Mouse (Mus musculus) G1E (cell line): ENCODE results near the gene Tasp1. TPM values are rescaled to one million over a fixed set of nuclear protein-coding genes. Genes with fewer than 3 reads are reported as not detected.

Experiments
- ATAC-seq: 2 replicates; pipeline ENCODE4 v1.8.0; 2016; ENCODE audit warnings: mild to moderate bottlenecking; ENCODE audit not compliant: insufficient number of reproducible peaks, poor library complexity, low FRiP score, severe bottlenecking; ENCODE audit errors: extremely low read depth
- DNase-seq: peaks from one replicate; pipeline ENCODE4 v3.0.0; 2012; ENCODE audit warnings: low spot score
- H3K27me3 ChIP-seq: 2 replicates; pipeline ENCODE4 v1.6.1; 2012; ENCODE audit warnings: mild to moderate bottlenecking, low read length, inconsistent platforms; ENCODE audit not compliant: insufficient read depth
- H3K36me3 ChIP-seq: replicated peaks from 2 replicates; pipeline ENCODE3; 2012; ENCODE audit warnings: mild to moderate bottlenecking, inconsistent platforms
- H3K4me1 ChIP-seq: 2 replicates; pipeline ENCODE4 v1.6.1; 2012; ENCODE audit warnings: low read depth, low read length, inconsistent platforms, mixed read lengths; ENCODE audit not compliant: insufficient read depth
- H3K4me3 ChIP-seq: 2 replicates; pipeline ENCODE4 v1.5.1; 2012; ENCODE audit warnings: low read depth, mild to moderate bottlenecking, inconsistent platforms, low read length, moderate library complexity, mixed read lengths
- H3K9me3 ChIP-seq: replicated peaks from 2 replicates; pipeline ENCODE4 v1.6.1; 2012; ENCODE audit warnings: inconsistent platforms
- CTCF ChIP-seq: IDR thresholded peaks from 2 replicates; pipeline ENCODE4 v1.5.1; 2012; ENCODE audit warnings: low read depth, low read length, inconsistent platforms, mixed read lengths
- GATA1 ChIP-seq: IDR thresholded peaks from 2 replicates; pipeline ENCODE4 v1.6.1; 2012; ENCODE audit warnings: borderline replicate concordance, low read length, inconsistent platforms, mixed read lengths
- GATA2 ChIP-seq: IDR thresholded peaks from 2 replicates; pipeline ENCODE4 v1.6.1; 2012; ENCODE audit warnings: low read depth, low read length, inconsistent platforms, borderline replicate concordance
- POLR2AphosphoS5 ChIP-seq: IDR thresholded peaks from 2 replicates; pipeline ENCODE4 v1.6.1; 2012; ENCODE audit warnings: low read depth, low read length, inconsistent platforms; ENCODE audit not compliant: insufficient replicate concordance
- TAL1 ChIP-seq: conservative IDR thresholded peaks from 2 replicates; pipeline ENCODE4 v1.6.1; 2012; ENCODE audit warnings: low read depth, low read length, inconsistent platforms, mixed read lengths
- polyA plus RNA-seq: library from polyadenylated mRNA; stranded (reverse); fragments of >175 nt; gene quantifications from 2 replicates; pipeline ENCODE4 v1.2.3, GENCODE M21; 2012
- total RNA-seq, 2 experiments: library from RNA; stranded (forward) in 1 of 2; stranded (reverse) in 1 of 2; fragments of 200-1000 nt in 1 of 2; fragments of >200 nt in 1 of 2; fragmentation: Nextera tagmentation in 1 of 2; gene quantifications; 2 replicates each; pipeline ENCODE4 v1.2.3; 2014 to 2017

The Tasp1 gene
- total and polyA plus RNA-seq, 3 experiments, result 1.8 to 50.8 (median 16.0) TPM

DNA sequence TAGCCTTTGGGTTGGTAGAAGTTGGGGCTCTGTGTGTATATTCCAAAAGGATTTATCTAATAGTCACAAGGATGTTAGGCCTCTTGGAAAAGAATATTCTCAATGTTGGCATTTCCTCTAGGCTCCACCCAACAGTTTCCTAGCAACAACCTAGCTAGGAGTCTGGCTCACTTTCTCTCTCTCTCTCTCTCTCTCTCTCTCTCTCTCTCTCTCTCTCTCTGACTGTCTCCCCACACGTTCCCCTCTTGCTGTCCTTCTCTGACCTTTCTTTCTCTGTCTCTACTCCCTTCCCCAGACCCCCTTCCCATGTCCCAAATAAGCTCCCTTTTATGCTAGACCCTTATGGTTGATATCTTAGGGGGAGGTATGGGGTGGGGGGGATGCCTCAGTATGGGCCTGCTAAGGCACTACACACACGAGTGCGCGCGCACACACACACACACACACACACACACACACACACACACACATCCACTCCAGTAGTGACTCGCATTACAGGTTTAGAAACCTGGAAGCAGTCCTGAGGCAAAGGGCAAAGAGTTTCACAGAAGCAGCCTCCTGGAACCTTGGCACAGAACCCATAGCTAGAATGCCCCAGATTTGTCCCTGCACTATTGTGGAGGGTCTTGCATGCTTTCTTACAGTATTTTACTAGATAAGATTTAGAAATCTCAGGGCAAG, 12.1 kb upstream of the Tasp1 start:
- no peak overlapping the region for H3K4me3 ChIP-seq
- TF ChIP-seq TAL1 (no peak), GATA2 (no peak), CTCF (no peak), GATA1 (no peak), POLR2AphosphoS5 (no peak)
- DNase-seq, result no peak
- no peaks in the 10 kb centered on the region for H3K36me3 ChIP-seq
- peaks cover 20% of the 10 kb centered on the region for H3K4me1 ChIP-seq
- no peaks in the 10 kb centered on the region for H3K27me3 ChIP-seq
- no peaks in the 10 kb centered on the region for H3K9me3 ChIP-seq
- ATAC-seq, result no peak

DNA sequence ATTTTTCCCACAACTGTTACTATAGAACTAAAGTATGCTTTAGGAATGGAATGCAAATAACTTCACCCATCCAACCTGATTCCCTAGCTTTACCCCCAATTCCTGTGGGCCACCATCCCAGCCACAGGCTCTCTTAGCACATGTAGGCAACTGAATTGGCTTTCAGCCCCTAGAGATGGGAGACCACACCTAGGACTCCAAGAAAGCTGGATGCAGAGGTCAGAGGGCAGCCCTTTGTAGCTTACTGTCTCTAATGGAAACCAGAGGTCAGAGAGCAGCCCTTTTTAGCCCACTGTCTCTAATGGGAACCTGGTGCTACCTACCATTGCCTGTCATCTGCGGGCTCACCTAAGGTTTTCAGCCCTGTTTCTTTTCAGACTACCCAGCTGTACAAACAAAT, 10.9 kb upstream of the Tasp1 start:
- no peaks in the 10 kb centered on the region for H3K36me3 ChIP-seq
- no peak for ATAC-seq
- H3K4me1 ChIP-seq, result peaks cover 19% of the 10 kb centered on the region
- no peaks in the 10 kb centered on the region for H3K27me3 ChIP-seq
- TF ChIP-seq CTCF (no peak), POLR2AphosphoS5 (no peak), TAL1 (no peak), GATA2 (no peak), GATA1 (no peak)
- no peaks in the 10 kb centered on the region for H3K9me3 ChIP-seq
- H3K4me3 ChIP-seq, result no peak overlapping the region
- no peak for DNase-seq

DNA sequence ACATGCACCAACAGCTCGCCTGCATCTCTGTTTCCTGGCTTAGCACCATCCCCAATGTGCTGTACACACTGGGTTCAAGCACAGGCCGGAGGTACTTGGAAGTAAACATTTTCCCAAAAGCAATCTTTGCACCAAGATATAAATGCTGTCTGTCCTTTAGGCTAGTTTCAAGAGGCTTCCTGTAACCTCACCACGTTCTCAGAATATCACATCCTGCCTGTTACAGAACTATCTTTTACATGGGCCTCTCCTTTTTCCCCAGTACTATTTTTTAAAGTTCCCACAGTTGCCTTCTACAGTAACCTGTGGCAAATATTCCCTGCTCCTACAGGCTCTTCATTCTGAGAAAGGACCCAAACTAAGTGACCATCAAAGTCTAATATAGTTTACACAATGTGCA, 8.5 kb upstream of the Tasp1 start:
- no peak for ATAC-seq

DNA sequence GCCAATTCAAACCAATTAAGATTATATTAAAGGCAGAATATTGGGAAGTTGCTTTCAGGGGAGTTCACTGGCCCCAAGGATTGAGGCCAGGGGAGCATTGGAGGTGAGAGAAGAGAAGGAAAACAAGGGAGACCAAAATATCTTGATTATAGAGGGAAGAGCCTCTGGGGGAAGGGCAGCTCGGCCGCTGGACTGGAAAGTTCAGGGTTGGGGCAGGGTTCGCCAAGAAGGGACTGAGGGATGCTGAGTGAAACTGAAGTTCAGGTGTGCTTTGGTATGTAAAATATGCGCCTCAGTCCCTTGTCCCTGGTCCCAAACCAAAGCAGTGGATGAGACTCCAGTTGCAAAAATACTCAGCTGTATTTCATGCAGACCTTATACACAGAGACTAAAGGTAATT, 911 bp upstream of the Tasp1 start:
- ATAC-seq (no peak), DNase-seq (no peak)
- H3K27me3 ChIP-seq, result peaks cover 3% of the 10 kb centered on the region; the same call in 1 of the 2 replicates
- H3K9me3 ChIP-seq, result peaks cover 3% of the 10 kb centered on the region; the same call in 1 of the 2 replicates
- H3K4me1 ChIP-seq, result peaks cover 33% of the 10 kb centered on the region
- peaks cover 16% of the 10 kb centered on the region for H3K36me3 ChIP-seq
- TF ChIP-seq TAL1 (no peak), CTCF (no peak), POLR2AphosphoS5 (no peak), GATA2 (no peak), GATA1 (no peak)
- H3K4me3 ChIP-seq, result peak overlapping the region; percentile 22; the same call in 1 of the 2 replicates

More for the DNA sequence above, 8.5 kb upstream of the Tasp1 start:
- Histone ChIP-seq H3K27me3 (peaks cover 3% of the 10 kb centered on the region; the same call in 1 of the 2 replicates), H3K4me3 (no peak overlapping the region), H3K36me3 (no peaks in the 10 kb centered on the region), H3K4me1 (peaks cover 11% of the 10 kb centered on the region), H3K9me3 (no peaks in the 10 kb centered on the region)
- no peak for TF ChIP-seq GATA1
- no peak for TF ChIP-seq CTCF
- DNase-seq, result no peak

DNA sequence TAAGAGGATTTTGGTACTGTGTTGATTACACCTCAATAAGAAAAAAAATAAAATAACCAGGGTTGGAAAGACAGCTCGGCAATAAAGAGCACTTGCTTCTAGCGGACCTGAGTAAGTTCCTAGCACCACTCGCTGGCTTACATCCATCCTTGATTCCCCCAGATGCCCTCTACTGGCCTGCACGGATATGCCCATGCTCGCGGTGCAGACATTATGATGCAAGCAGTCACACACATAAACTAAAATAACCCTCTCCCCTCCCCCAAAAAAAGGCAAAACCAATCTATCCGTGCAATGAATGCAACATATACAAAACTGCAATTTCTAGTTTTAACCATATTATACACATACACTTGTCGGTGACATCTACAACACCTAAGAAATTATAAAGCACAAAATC, 929 bp downstream of the Tasp1 start:
- H3K27me3 ChIP-seq, result peaks cover 3% of the 10 kb centered on the region; the same call in 1 of the 2 replicates
- peaks cover 35% of the 10 kb centered on the region for H3K4me1 ChIP-seq
- H3K9me3 ChIP-seq, result peaks cover 3% of the 10 kb centered on the region; the same call in 1 of the 2 replicates
- no peak for TF ChIP-seq GATA1
- 0 out of 2 replicates have a peak, but pooled peaks have one; percentile 20 for TF ChIP-seq CTCF
- ATAC-seq (no peak), DNase-seq (no peak)
- peaks cover 16% of the 10 kb centered on the region for H3K36me3 ChIP-seq
- peak overlapping the region; percentile 91 for H3K4me3 ChIP-seq

DNA sequence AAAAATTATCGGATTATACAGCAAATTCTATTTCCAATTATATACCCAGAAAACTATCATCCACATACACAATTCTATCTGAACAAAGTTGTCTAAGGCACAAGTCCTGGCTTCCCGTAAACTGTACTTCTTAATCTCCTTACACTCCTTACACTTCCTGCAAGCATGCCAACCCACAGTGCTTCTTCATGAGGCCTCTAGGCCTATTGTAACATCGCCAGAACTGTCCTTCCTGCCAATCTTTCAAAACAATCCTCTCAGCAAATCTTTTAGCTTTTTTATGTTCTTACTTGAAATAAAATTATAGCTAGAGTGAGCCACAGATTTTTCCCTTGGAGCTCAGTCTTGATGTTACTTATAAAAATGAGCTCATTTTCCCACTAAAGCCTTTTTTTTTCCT, 5.1 kb downstream of the Tasp1 start:
- no peaks in the 10 kb centered on the region for H3K27me3 ChIP-seq
- DNase-seq, result no peak
- H3K4me3 ChIP-seq, result no peak overlapping the region
- H3K9me3 ChIP-seq, result peaks cover 3% of the 10 kb centered on the region; the same call in 1 of the 2 replicates
- peaks cover 43% of the 10 kb centered on the region for H3K4me1 ChIP-seq
- peaks cover 36% of the 10 kb centered on the region for H3K36me3 ChIP-seq
- TF ChIP-seq GATA1 (no peak), CTCF (no peak), GATA2 (no peak), TAL1 (no peak), POLR2AphosphoS5 (no peak)
- ATAC-seq, result no peak
